Mouse (Mus musculus) ES-Bruce4 (cell line): Measurements from ENCODE around the gene Ifitm6. TPM values are rescaled to one million over a fixed set of nuclear protein-coding genes. Genes with fewer than 3 reads are reported as not detected.

Source experiments
- H3K27ac ChIP-seq: 2 replicates; pipeline ENCODE4 v1.5.1; 2012; ENCODE audit warnings: low read length, inconsistent platforms; ENCODE audit not compliant: insufficient read depth
- H3K27me3 ChIP-seq: 2 replicates; pipeline ENCODE4 v1.6.1; 2012; ENCODE audit warnings: mild to moderate bottlenecking, low read length, inconsistent platforms; ENCODE audit not compliant: control insufficient read depth, poor library complexity, insufficient read depth, severe bottlenecking
- H3K36me3 ChIP-seq: 2 replicates; pipeline ENCODE4 v1.6.1; 2012; ENCODE audit warnings: inconsistent platforms, mild to moderate bottlenecking, low read length, moderate library complexity; ENCODE audit not compliant: control insufficient read depth, poor library complexity, insufficient read depth, severe bottlenecking
- H3K4me1 ChIP-seq: one replicate; pipeline ENCODE4 v1.8.1; 2011; ENCODE audit warnings: low read length; ENCODE audit not compliant: control insufficient read depth, insufficient read depth
- H3K4me3 ChIP-seq: 2 replicates; pipeline ENCODE4 v1.5.1; 2011; ENCODE audit warnings: low read depth, mild to moderate bottlenecking, low read length
- H3K9ac ChIP-seq: 2 replicates; pipeline ENCODE4 v1.6.1; 2012; ENCODE audit warnings: low read depth, mild to moderate bottlenecking, inconsistent platforms; ENCODE audit not compliant: poor library complexity, severe bottlenecking
- H3K9me3 ChIP-seq: replicated peaks from 2 replicates; pipeline ENCODE4 v1.6.1; 2012; ENCODE audit warnings: mild to moderate bottlenecking, low read length, inconsistent platforms; ENCODE audit not compliant: control insufficient read depth, poor library complexity, insufficient read depth, severe bottlenecking
- CTCF ChIP-seq: IDR thresholded peaks from one replicate; pipeline ENCODE4 v1.8.1; 2011; ENCODE audit warnings: low read depth, low read length
- EP300 ChIP-seq: IDR thresholded peaks from 2 replicates; pipeline ENCODE4 v1.6.1; 2011; ENCODE audit warnings: low read depth, low read length; ENCODE audit not compliant: insufficient read depth
- POLR2A ChIP-seq: IDR thresholded peaks from one replicate; pipeline ENCODE4 v1.8.1; 2011; ENCODE audit warnings: low read length; ENCODE audit not compliant: insufficient read depth
- polyA plus RNA-seq: library from polyadenylated mRNA; stranded (reverse); fragments of >200 nt; gene quantifications from 2 replicates; pipeline ENCODE4 v1.2.4, GENCODE M21; 2011; ENCODE audit warnings: low read depth; ENCODE audit not compliant: missing spikeins, insufficient read depth, insufficient read length

The Ifitm6 gene
- polyA plus RNA-seq, 1 experiment: not detected

DNA sequence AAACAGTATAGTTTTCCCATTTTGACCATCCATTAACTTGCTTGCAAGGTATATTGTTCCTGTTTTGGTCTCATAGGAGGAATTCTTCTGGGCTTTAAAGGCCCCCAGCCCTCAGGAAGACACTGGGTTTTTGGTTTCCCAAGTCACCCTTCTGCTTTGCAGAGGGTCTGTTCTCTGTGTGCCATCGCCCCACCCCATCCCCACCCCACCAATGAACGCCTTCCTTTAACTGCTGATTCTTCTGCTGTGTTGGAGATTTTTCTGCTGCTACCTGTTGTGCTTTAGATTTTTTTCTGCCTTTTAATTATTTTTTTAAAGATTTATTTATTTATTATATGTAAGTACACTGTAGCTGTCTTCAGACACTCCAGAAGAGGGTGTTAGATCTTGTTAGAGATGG, 11.1 kb upstream of the Ifitm6 start, which contains the start of gene Gm17387:
TSS of gene Gm17387 (plus strand) at position 301 of the 400 bp plus-strand sequence.
- H3K27me3 ChIP-seq: no peaks in the 10 kb centered on the region
- H3K9me3 ChIP-seq: no peaks in the 10 kb centered on the region
- TF ChIP-seq CTCF: no peak
- no peak within 1 kb of the TSS for H3K27ac ChIP-seq
- no peak within 1 kb of the TSS for H3K9ac ChIP-seq
- H3K4me3 ChIP-seq: no peak within 1 kb of the TSS
- H3K4me1 ChIP-seq: peaks cover 2% of the 10 kb centered on the region
- H3K36me3 ChIP-seq: no peaks in the 10 kb centered on the region

DNA sequence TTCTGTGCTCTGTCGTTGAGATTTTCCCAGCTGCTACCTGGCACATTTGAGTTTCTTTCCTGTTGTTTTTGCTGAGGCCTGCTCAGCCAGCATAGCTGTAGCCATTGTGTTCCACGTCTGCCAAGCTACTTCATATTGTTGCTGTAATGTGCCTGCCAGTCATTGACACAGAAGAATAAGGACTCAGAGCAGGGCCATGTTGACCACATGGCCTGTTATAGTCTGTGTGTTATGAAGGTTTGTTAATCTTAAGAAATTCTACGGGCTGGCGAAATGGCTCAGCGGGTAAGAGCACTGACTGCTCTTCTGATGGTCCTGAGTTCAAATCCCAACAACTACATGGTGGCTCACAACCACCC, 9.0 kb upstream of the Ifitm6 start:
- H3K9me3 ChIP-seq: no peaks in the 10 kb centered on the region
- H3K4me1 ChIP-seq: peaks cover 2% of the 10 kb centered on the region
- no peak overlapping the region for H3K4me3 ChIP-seq
- H3K27ac ChIP-seq: peak overlapping the region; percentile 66
- H3K9ac ChIP-seq: no peak overlapping the region
- H3K27me3 ChIP-seq: no peaks in the 10 kb centered on the region
- H3K36me3 ChIP-seq: no peaks in the 10 kb centered on the region
- TF ChIP-seq EP300 (no peak), POLR2A (no peak), CTCF (no peak)

DNA sequence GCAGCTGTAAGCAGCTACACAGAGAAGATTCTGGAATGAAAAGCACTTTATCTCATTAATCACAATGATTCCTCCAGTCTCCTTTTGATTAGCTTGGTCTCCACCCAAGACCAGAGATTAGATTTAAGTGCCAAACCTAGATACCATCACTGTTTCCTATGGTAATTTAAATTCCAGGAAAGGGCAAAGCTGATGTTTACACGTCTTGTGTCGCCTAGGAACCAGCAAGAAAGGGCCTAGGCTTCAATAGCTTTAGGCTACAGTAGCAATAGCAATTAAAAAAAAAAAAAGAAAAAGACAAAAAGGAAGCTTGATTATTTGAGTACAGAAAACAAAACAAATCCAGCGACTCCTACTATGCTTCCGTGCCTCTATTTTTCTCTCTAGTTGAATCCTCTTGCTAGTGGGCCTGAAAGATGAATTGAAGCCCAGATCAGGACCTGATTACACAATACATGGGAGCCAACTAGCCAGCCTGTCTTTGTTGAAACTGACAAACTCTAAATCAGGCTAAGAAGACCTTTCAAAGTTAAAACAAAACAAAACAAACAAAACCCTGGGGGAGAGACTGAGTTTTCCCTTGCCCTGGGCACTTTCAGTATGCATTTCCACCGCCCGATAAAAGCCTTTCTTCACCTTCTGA, 8.5 kb upstream of the Ifitm6 start:
- H3K27me3 ChIP-seq: no peaks in the 10 kb centered on the region
- no peak overlapping the region for H3K4me3 ChIP-seq
- peak overlapping the region; percentile 16 for H3K9ac ChIP-seq
- TF ChIP-seq CTCF: no peak
- no peak for TF ChIP-seq POLR2A
- no peak for TF ChIP-seq EP300
- peaks cover 2% of the 10 kb centered on the region for H3K4me1 ChIP-seq
- no peaks in the 10 kb centered on the region for H3K9me3 ChIP-seq
- H3K27ac ChIP-seq: peak overlapping the region; percentile 66
- H3K36me3 ChIP-seq: no peaks in the 10 kb centered on the region

DNA sequence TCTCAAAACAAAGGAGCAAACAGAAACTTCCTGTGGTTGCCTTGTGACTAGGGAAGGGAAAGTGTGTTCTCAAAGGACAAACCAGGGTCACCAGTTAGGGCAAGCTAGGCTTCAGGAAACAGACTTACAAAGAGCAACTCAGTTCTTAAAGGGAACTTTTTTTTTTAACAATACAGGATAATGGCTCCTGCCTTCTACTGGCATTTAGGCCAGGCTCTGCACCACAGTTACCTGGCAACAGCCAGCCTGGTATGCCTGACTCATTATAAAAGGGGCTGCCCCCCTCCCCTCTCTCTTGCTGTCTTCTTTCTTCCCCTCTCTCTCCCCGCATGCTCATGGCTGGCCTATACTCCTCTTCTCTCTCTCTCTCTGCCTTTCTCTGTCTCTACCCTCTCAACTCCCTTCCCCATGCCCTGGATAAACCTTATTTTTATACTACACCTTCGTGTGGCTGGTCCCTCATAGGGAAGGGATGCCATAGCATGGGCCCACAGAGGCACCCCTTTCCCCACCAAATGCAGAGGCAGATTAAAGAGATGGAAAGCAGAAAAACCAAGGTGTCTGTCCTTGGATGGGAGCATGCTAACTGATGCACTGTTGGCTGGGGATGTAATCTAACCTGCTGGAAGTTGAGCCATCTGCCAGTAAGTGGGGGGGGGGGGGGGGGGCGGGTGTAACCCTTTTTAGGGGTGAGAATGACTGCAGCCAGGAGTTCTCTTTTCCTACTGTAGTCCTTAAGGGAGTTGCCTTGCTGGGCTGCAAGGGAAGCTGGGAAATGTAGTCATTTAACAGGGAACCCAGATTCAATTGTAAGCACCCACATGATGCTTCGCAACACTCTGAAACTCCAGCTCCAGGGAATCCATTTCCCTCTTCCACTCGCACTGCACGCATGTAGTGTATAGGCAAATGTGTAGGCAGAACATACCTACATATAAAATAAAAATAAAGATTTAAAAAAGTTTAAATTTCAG, 7.4 kb upstream of the Ifitm6 start:
- Histone ChIP-seq H3K36me3 (no peaks in the 10 kb centered on the region), H3K27ac (peak overlapping the region; percentile 99), H3K9me3 (no peaks in the 10 kb centered on the region), H3K27me3 (no peaks in the 10 kb centered on the region), H3K4me3 (peak overlapping the region; percentile 9), H3K4me1 (peaks cover 2% of the 10 kb centered on the region), H3K9ac (peak overlapping the region; percentile 16)
- TF ChIP-seq EP300 (0 out of 2 replicates have a peak, but pooled peaks have one; percentile 28), CTCF (no peak)

DNA sequence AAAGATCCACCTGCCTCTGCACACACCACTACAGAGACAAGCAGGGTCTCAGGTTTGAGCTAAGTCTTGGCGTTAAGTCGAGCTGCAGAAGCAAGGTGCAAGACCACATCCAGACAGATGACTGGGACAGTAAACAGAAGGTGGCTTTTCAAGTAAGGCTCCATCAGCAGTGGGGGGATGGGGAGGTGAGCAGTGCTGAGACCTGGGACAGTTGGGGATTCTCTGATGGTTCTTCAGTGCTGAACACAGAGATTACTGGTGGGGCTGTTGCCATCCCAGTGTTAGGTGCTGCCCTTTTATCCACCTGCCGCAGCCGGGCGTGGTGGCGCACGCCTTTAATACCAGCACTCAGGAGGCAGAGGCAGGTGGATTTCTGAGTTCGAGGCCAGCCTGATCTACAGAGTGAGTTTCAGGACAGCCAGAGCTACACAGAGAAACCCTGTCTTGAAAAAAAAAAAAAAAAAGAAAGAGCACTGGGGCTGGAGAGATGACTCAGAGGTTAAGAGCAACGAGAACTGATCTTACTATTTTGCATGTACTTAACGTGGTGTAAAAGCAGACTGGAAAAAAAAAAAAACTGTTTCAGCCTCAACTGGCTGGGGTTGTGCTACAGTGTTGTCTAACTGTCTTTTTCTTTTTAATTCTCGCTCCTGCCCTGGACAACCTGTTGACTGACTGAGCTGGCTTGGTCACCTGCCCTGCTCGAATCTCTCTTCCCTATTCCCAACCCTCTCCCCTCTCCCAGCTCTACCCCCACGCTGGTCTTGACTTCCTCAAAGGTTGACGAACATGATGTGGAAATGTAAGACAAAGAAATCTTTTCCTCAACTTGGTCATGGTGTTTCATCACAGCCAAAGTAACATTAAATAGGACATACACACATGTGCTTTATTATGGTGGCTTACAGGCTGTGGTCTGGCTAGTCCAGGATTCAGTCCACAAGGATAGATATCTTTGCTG, 4.0 kb upstream of the Ifitm6 start:
- no peak for TF ChIP-seq CTCF
- no peak for TF ChIP-seq EP300
- no peak for TF ChIP-seq POLR2A
- Histone ChIP-seq H3K4me3 (no peak overlapping the region), H3K36me3 (no peaks in the 10 kb centered on the region), H3K9me3 (no peaks in the 10 kb centered on the region), H3K27me3 (no peaks in the 10 kb centered on the region), H3K27ac (no peak overlapping the region), H3K4me1 (no peaks in the 10 kb centered on the region), H3K9ac (0 out of 2 replicates have a peak overlapping the region, but pooled peaks have one; percentile 2)
